Mouse (Mus musculus) lung, embryonic 14.5 days (tissue): ENCODE measurements around the gene Kalrn. TPM values are rescaled to one million over a fixed set of nuclear protein-coding genes. Genes with fewer than 3 reads are reported as not detected.
A peak's percentile ranks its signal among the peaks of the same experiment; 100 is the strongest.

ENCODE experiments used
- ATAC-seq: fragments of 200-750 bp; cut with Nextera tagmentation; 2 replicates; pipeline ENCODE4 v1.8.0; 2017; ENCODE audit warnings: mild to moderate bottlenecking, moderate TSS enrichment, moderate library complexity; ENCODE audit not compliant: insufficient read depth
- DNase-seq: peaks from one replicate; pipeline ENCODE4 v3.0.0-alpha.2; 2015
- H3K27ac ChIP-seq: fragments of 300-500 bp; sonication (generic); 2 replicates; pipeline ENCODE4 v1.5.1; 2014; ENCODE audit warnings: low read depth, mild to moderate bottlenecking, moderate library complexity
- H3K27me3 ChIP-seq: fragments of 300-500 bp; sonication (generic); 2 replicates; pipeline ENCODE4 v1.6.1; 2014; ENCODE audit warnings: low read length, control low read depth; ENCODE audit not compliant: insufficient read depth
- H3K36me3 ChIP-seq: fragments of 300-500 bp; sonication (generic); 2 replicates; pipeline ENCODE4 v1.6.1; 2014; ENCODE audit warnings: control low read depth; ENCODE audit not compliant: insufficient read depth
- H3K4me1 ChIP-seq: fragments of 300-500 bp; sonication (generic); 2 replicates; pipeline ENCODE4 v1.6.1; 2014; ENCODE audit warnings: antibody characterized with exemption, control low read depth; ENCODE audit not compliant: insufficient read depth
- H3K4me2 ChIP-seq: fragments of 300-500 bp; sonication (generic); 2 replicates; pipeline ENCODE4 v1.6.1; 2014; ENCODE audit warnings: mild to moderate bottlenecking
- H3K4me3 ChIP-seq: fragments of 300-500 bp; sonication (generic); 2 replicates; pipeline ENCODE4 v1.5.1; 2014; ENCODE audit warnings: low read depth, low read length
- H3K9ac ChIP-seq: fragments of 300-500 bp; sonication (generic); 2 replicates; pipeline ENCODE4 v1.6.1; 2014
- H3K9me3 ChIP-seq: fragments of 300-500 bp; sonication (generic); 2 replicates; pipeline ENCODE4 v1.6.1; 2016; ENCODE audit warnings: low read depth, low read length, control low read depth
- CTCF ChIP-seq: IDR thresholded peaks from 2 replicates; pipeline ENCODE4 v1.5.1; 2016; ENCODE audit warnings: antibody characterized with exemption, low read depth
- WGBS: fragments of 180-500 bp; shearing (Covaris S2); extraction: QIAGEN DNeasy Blood & Tissue Kit; methylation state at CpG from one replicate; pipeline ENCODE4 v1.1.7; 2014; 5-methylcytosine and 5-hydroxymethylcytosine counted together
- polyA plus RNA-seq: library from polyadenylated mRNA; unstranded; fragments of >200 nt; fragmentation: Nextera tagmentation; extraction: Ambion mirVana; gene quantifications from 2 replicates; pipeline ENCODE4 v1.2.1, GENCODE M21; 2014

Gene Kalrn
- polyA plus RNA-seq, 1 experiment from 2014 or later = 15.0 TPM

- no peak for TF ChIP-seq CTCF
- Histone ChIP-seq H3K27ac (no peak overlapping the region), H3K9ac (no peak overlapping the region), H3K4me3 (no peak overlapping the region), H3K4me2 (no peak overlapping the region), H3K27me3 (no peaks in the 10 kb centered on the region), H3K36me3 (no peaks in the 10 kb centered on the region), H3K9me3 (no peaks in the 10 kb centered on the region), H3K4me1 (no peaks in the 10 kb centered on the region)
- ATAC-seq = no peak
- WGBS = 69% methylated on average over 5 of the region's 5 CpGs
- no peak for DNase-seq
Observed at GRCm38 (mm10) chr16:34327890-34328289, 245.4 kb downstream of the Kalrn start.

GRCm38 (mm10) chr16:34325869-34326268 is 247.5 kb downstream of the Kalrn start:
- no peak overlapping the region for H3K27ac ChIP-seq
- no peaks in the 10 kb centered on the region for H3K9me3 ChIP-seq
- WGBS = 80% methylated on average over 3 of the region's 3 CpGs
- no peaks in the 10 kb centered on the region; the same call in 1 of the 2 replicates for H3K4me1 ChIP-seq
- no peaks in the 10 kb centered on the region for H3K27me3 ChIP-seq
- H3K4me2 ChIP-seq = no peak overlapping the region
- no peak overlapping the region for H3K4me3 ChIP-seq
- no peaks in the 10 kb centered on the region for H3K36me3 ChIP-seq
- DNase-seq = no peak
- no peak for TF ChIP-seq CTCF
- no peak overlapping the region for H3K9ac ChIP-seq
- no peak for ATAC-seq

GRCm38 (mm10) chr16:34325161-34325560 is 248.2 kb downstream of the Kalrn start:
- Histone ChIP-seq H3K4me2 (no peak overlapping the region), H3K4me1 (no peaks in the 10 kb centered on the region; the same call in 1 of the 2 replicates), H3K9ac (no peak overlapping the region), H3K27me3 (no peaks in the 10 kb centered on the region), H3K36me3 (no peaks in the 10 kb centered on the region), H3K9me3 (no peaks in the 10 kb centered on the region), H3K4me3 (no peak overlapping the region), H3K27ac (no peak overlapping the region)
- ATAC-seq = no peak
- no peak for TF ChIP-seq CTCF
- WGBS = 88% methylated on average over 4 of the region's 4 CpGs
- no peak for DNase-seq

DNA sequence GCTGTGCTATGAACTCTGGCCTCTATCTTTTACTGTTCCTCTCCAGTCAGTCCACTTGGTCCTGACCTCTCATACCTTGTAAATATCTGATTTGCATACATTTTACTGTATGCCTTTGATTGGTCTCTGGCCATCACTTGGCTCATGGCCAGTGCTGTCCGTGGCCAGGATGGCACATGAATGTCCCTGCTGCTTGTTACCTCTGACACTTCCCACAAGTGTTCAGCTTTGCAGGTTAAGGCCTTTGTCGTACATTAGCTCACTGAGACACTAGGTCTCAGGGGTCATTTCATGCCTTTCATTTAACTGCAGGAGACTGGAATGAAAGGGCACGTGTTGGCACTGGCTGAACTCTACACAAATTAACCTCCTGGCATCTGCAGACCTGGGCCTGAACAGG is 248.6 kb downstream of the Kalrn start:
- H3K27ac ChIP-seq = no peak overlapping the region
- H3K4me3 ChIP-seq = no peak overlapping the region
- H3K27me3 ChIP-seq = no peaks in the 10 kb centered on the region
- no peaks in the 10 kb centered on the region for H3K9me3 ChIP-seq
- DNase-seq (no peak), ATAC-seq (no peak)
- WGBS = 77% methylated on average over 3 of the region's 3 CpGs
- H3K36me3 ChIP-seq = no peaks in the 10 kb centered on the region
- no peaks in the 10 kb centered on the region; the same call in 1 of the 2 replicates for H3K4me1 ChIP-seq
- no peak overlapping the region for H3K9ac ChIP-seq
- no peak overlapping the region for H3K4me2 ChIP-seq
- no peak for TF ChIP-seq CTCF

GRCm38 (mm10) chr16:34323496-34323895 is 249.8 kb downstream of the Kalrn start:
- no peak for TF ChIP-seq CTCF
- H3K9ac ChIP-seq = no peak overlapping the region
- H3K9me3 ChIP-seq = no peaks in the 10 kb centered on the region
- no peaks in the 10 kb centered on the region; the same call in 1 of the 2 replicates for H3K4me1 ChIP-seq
- H3K36me3 ChIP-seq = no peaks in the 10 kb centered on the region
- ATAC-seq (no peak), DNase-seq (no peak)
- H3K4me3 ChIP-seq = no peak overlapping the region
- WGBS = 52% methylated on average over 1 of the region's 1 CpGs
- no peaks in the 10 kb centered on the region for H3K27me3 ChIP-seq
- H3K4me2 ChIP-seq = no peak overlapping the region
- no peak overlapping the region for H3K27ac ChIP-seq

DNA sequence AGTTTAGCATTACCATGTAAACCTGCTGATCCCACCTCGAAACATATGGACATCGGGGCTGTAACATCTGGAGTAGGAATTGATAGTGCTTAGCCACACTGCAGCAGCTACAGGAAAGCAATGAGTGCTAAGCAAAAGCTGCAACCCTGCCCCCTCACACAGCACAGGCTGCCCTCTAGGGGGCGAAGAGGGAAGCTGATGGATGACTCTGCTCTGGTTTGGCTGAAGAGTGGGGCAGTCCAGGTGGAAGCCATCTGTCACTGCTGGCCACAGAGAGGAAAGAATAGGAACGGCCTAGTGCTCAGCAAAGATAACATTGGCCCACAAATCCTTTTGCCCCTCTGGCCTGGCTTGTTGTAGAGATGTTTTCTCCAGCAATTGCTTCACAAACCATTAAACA is 250.8 kb downstream of the Kalrn start:
- Histone ChIP-seq H3K4me1 (no peaks in the 10 kb centered on the region; the same call in 1 of the 2 replicates), H3K27me3 (no peaks in the 10 kb centered on the region), H3K9ac (no peak overlapping the region), H3K9me3 (no peaks in the 10 kb centered on the region), H3K4me2 (no peak overlapping the region), H3K36me3 (no peaks in the 10 kb centered on the region), H3K27ac (no peak overlapping the region), H3K4me3 (no peak overlapping the region)
- DNase-seq (peak; percentile 83), ATAC-seq (peak; percentile 77)
- TF ChIP-seq CTCF = peak; percentile 87
- WGBS = 15% methylated on average over 4 of the region's 4 CpGs

DNA sequence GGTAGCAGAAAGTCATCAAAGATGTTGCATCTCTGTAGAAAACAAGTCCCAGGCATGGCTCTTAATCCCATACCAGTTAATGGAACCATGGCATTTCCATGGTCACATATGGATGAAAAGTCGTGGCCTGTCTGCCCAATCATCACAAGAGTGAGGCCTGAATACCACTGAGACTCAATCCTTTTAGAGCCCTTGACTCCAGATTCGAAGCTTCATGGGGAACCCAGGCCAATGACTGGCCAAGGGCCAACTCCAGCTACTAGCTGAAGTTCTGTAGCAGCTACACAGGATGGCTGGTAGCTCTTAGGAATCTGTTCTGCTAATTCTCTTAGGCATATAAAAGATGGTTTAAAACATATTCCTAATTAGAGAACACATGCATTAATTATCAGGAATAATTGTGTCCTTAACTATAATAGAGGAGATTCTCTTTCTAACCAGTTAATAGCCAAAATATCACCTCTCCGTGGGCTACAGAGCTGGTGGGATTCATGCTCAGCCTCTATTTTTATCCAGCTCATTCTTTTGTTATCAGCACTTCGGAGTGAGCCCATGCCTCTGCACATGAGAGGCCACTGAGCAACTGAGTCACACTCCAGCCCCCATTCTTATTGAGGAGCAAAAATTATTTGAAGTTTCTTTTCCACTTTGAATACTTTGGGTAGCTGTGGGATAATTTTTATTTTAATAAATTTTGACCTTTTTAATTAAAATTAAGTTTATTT is 252.1 kb downstream of the Kalrn start:
- no peak overlapping the region for H3K4me2 ChIP-seq
- H3K36me3 ChIP-seq = no peaks in the 10 kb centered on the region
- H3K27ac ChIP-seq = no peak overlapping the region
- WGBS = 71% methylated on average over 4 of the region's 4 CpGs
- TF ChIP-seq CTCF = no peak
- H3K9me3 ChIP-seq = no peaks in the 10 kb centered on the region
- no peaks in the 10 kb centered on the region; the same call in 1 of the 2 replicates for H3K4me1 ChIP-seq
- ATAC-seq (no peak), DNase-seq (peak; percentile 34)
- H3K4me3 ChIP-seq = no peak overlapping the region
- no peaks in the 10 kb centered on the region for H3K27me3 ChIP-seq
- no peak overlapping the region for H3K9ac ChIP-seq
